Mouse (Mus musculus) megakaryocyte, embryonic 14.5 days (primary cell): ENCODE results near the gene Stra8.

Experiments
- FLI1 ChIP-seq: IDR thresholded peaks from 2 replicates; pipeline ENCODE4 v1.6.1; 2012; ENCODE audit warnings: low read length, inconsistent platforms, mixed read lengths
- GATA1 ChIP-seq: IDR thresholded peaks from 3 replicates; pipeline ENCODE4 v1.6.1; 2012; ENCODE audit warnings: mixed read lengths, low read length, inconsistent platforms, borderline replicate concordance

GRCm38 (mm10) chr6:34910371-34911219 lies 9.4 kb upstream of the Stra8 start, which contains the start of gene Wdr91:
- no peak for TF ChIP-seq GATA1
- TF ChIP-seq FLI1 = no peak
